Mouse (Mus musculus): Measurements from ENCODE around the gene Pgm2l1. TPM values are rescaled to one million over a fixed set of nuclear protein-coding genes. Genes with fewer than 3 reads are reported as not detected.
A peak's percentile ranks its signal among the peaks of the same experiment; 100 is the strongest.

Pgm2l1 gene
- polyA plus RNA-seq, 1 experiment from 2014 or later: 1.0 TPM

GRCm38 (mm10) chr7:100234264-100234885, 7.2 kb downstream of the Pgm2l1 start:
- no peaks in the 10 kb centered on the region for H3K36me3 ChIP-seq (ENCODE audit: control insufficient read depth, insufficient read depth)
- no peaks in the 10 kb centered on the region for H3K9me3 ChIP-seq (ENCODE audit: control insufficient read depth)
- H3K27me3 ChIP-seq (replicated peaks; ENCODE audit: control insufficient read depth, insufficient read depth, low read length): no peaks in the 10 kb centered on the region
- no peaks in the 10 kb centered on the region for H3K4me1 ChIP-seq (replicated peaks; ENCODE audit: control insufficient read depth, insufficient read depth, low read length)
- H3K4me2 ChIP-seq (replicated peaks; ENCODE audit: low read depth): no peak overlapping the region
- TF ChIP-seq CTCF (IDR thresholded peaks at IDR 0.05; ENCODE audit: low read depth): peak; percentile 86
- no peak overlapping the region for H3K4me3 ChIP-seq (ENCODE audit: low read depth, low read length)
- no peak overlapping the region for H3K27ac ChIP-seq (ENCODE audit: low read depth, low read length)
- 65% methylated on average over 7 of the region's 7 CpGs for WGBS
- no peak for ATAC-seq
- no peak overlapping the region for H3K9ac ChIP-seq (ENCODE audit: low read depth, low read length)

GRCm38 (mm10) chr7:100238271-100238670, 11.1 kb downstream of the Pgm2l1 start:
- TF ChIP-seq CTCF (IDR thresholded peaks at IDR 0.05; ENCODE audit: low read depth): no peak
- H3K9me3 ChIP-seq (ENCODE audit: control insufficient read depth): no peaks in the 10 kb centered on the region
- ATAC-seq: no peak
- 95% methylated on average over 1 of the region's 1 CpGs for WGBS
- no peak overlapping the region for H3K4me3 ChIP-seq (ENCODE audit: low read depth, low read length)
- no peaks in the 10 kb centered on the region for H3K27me3 ChIP-seq (replicated peaks; ENCODE audit: control insufficient read depth, insufficient read depth, low read length)
- no peaks in the 10 kb centered on the region for H3K36me3 ChIP-seq (ENCODE audit: control insufficient read depth, insufficient read depth)
- H3K27ac ChIP-seq (ENCODE audit: low read depth, low read length): no peak overlapping the region
- no peak overlapping the region for H3K9ac ChIP-seq (ENCODE audit: low read depth, low read length)
- H3K4me2 ChIP-seq (replicated peaks; ENCODE audit: low read depth): no peak overlapping the region
- no peaks in the 10 kb centered on the region for H3K4me1 ChIP-seq (replicated peaks; ENCODE audit: control insufficient read depth, insufficient read depth, low read length)

GRCm38 (mm10) chr7:100240601-100241000, 13.4 kb downstream of the Pgm2l1 start:
- Histone ChIP-seq H3K4me2 (replicated peaks; ENCODE audit: low read depth) (no peak overlapping the region), H3K4me3 (ENCODE audit: low read depth, low read length) (no peak overlapping the region), H3K4me1 (replicated peaks; ENCODE audit: control insufficient read depth, insufficient read depth, low read length) (no peaks in the 10 kb centered on the region), H3K9me3 (ENCODE audit: control insufficient read depth) (no peaks in the 10 kb centered on the region), H3K36me3 (ENCODE audit: control insufficient read depth, insufficient read depth) (no peaks in the 10 kb centered on the region), H3K9ac (ENCODE audit: low read depth, low read length) (no peak overlapping the region), H3K27me3 (replicated peaks; ENCODE audit: control insufficient read depth, insufficient read depth, low read length) (no peaks in the 10 kb centered on the region), H3K27ac (ENCODE audit: low read depth, low read length) (no peak overlapping the region)
- no peak for TF ChIP-seq CTCF (IDR thresholded peaks at IDR 0.05; ENCODE audit: low read depth)
- ATAC-seq: no peak
- 84% methylated on average over 2 of the region's 2 CpGs for WGBS

- 90% methylated on average over 1 of the region's 1 CpGs for WGBS
- Histone ChIP-seq H3K4me1 (replicated peaks; ENCODE audit: control insufficient read depth, insufficient read depth, low read length) (no peaks in the 10 kb centered on the region), H3K27me3 (replicated peaks; ENCODE audit: control insufficient read depth, insufficient read depth, low read length) (no peaks in the 10 kb centered on the region), H3K36me3 (ENCODE audit: control insufficient read depth, insufficient read depth) (no peaks in the 10 kb centered on the region), H3K27ac (ENCODE audit: low read depth, low read length) (no peak overlapping the region), H3K9me3 (ENCODE audit: control insufficient read depth) (no peaks in the 10 kb centered on the region), H3K4me3 (ENCODE audit: low read depth, low read length) (no peak overlapping the region), H3K4me2 (replicated peaks; ENCODE audit: low read depth) (no peak overlapping the region), H3K9ac (ENCODE audit: low read depth, low read length) (no peak overlapping the region)
- ATAC-seq: no peak
- no peak for TF ChIP-seq CTCF (IDR thresholded peaks at IDR 0.05; ENCODE audit: low read depth)
These were observed 15.8 kb downstream of the Pgm2l1 start for GRCm38 (mm10) chr7:100243007-100243406.

- 92% methylated on average over 4 of the region's 4 CpGs for WGBS
These were observed 17.0 kb downstream of the Pgm2l1 start for GRCm38 (mm10) chr7:100244225-100244624.

GRCm38 (mm10) chr7:100245176-100245575, 18.0 kb downstream of the Pgm2l1 start:
- no peak for TF ChIP-seq CTCF (IDR thresholded peaks at IDR 0.05; ENCODE audit: low read depth)
- WGBS: 94% methylated on average over 3 of the region's 3 CpGs
- ATAC-seq: no peak

More at GRCm38 (mm10) chr7:100244225-100244624, 17.0 kb downstream of the Pgm2l1 start:
- no peaks in the 10 kb centered on the region for H3K36me3 ChIP-seq (ENCODE audit: control insufficient read depth, insufficient read depth)
- ATAC-seq: no peak
- H3K4me2 ChIP-seq (replicated peaks; ENCODE audit: low read depth): no peak overlapping the region
- TF ChIP-seq CTCF (IDR thresholded peaks at IDR 0.05; ENCODE audit: low read depth): no peak
- H3K9me3 ChIP-seq (ENCODE audit: control insufficient read depth): no peaks in the 10 kb centered on the region
- no peak overlapping the region for H3K9ac ChIP-seq (ENCODE audit: low read depth, low read length)
- no peak overlapping the region for H3K27ac ChIP-seq (ENCODE audit: low read depth, low read length)
- H3K4me1 ChIP-seq (replicated peaks; ENCODE audit: control insufficient read depth, insufficient read depth, low read length): no peaks in the 10 kb centered on the region
- H3K27me3 ChIP-seq (replicated peaks; ENCODE audit: control insufficient read depth, insufficient read depth, low read length): no peaks in the 10 kb centered on the region
- H3K4me3 ChIP-seq (ENCODE audit: low read depth, low read length): no peak overlapping the region

More at GRCm38 (mm10) chr7:100245176-100245575, 18.0 kb downstream of the Pgm2l1 start:
- Histone ChIP-seq H3K27ac (ENCODE audit: low read depth, low read length) (no peak overlapping the region), H3K9ac (ENCODE audit: low read depth, low read length) (no peak overlapping the region), H3K4me2 (replicated peaks; ENCODE audit: low read depth) (no peak overlapping the region), H3K36me3 (ENCODE audit: control insufficient read depth, insufficient read depth) (no peaks in the 10 kb centered on the region), H3K9me3 (ENCODE audit: control insufficient read depth) (no peaks in the 10 kb centered on the region), H3K4me1 (replicated peaks; ENCODE audit: control insufficient read depth, insufficient read depth, low read length) (no peaks in the 10 kb centered on the region), H3K4me3 (ENCODE audit: low read depth, low read length) (no peak overlapping the region), H3K27me3 (replicated peaks; ENCODE audit: control insufficient read depth, insufficient read depth, low read length) (no peaks in the 10 kb centered on the region)

Measured in intestine, postnatal 0 days (tissue).